Mouse (Mus musculus): Measurements from ENCODE around the gene Vps35l. TPM values are rescaled to one million over a fixed set of nuclear protein-coding genes. Genes with fewer than 3 reads are reported as not detected.

Gene Vps35l
- polyA plus RNA-seq, 1 experiment from 2014 or later = 45.7 TPM

DNA sequence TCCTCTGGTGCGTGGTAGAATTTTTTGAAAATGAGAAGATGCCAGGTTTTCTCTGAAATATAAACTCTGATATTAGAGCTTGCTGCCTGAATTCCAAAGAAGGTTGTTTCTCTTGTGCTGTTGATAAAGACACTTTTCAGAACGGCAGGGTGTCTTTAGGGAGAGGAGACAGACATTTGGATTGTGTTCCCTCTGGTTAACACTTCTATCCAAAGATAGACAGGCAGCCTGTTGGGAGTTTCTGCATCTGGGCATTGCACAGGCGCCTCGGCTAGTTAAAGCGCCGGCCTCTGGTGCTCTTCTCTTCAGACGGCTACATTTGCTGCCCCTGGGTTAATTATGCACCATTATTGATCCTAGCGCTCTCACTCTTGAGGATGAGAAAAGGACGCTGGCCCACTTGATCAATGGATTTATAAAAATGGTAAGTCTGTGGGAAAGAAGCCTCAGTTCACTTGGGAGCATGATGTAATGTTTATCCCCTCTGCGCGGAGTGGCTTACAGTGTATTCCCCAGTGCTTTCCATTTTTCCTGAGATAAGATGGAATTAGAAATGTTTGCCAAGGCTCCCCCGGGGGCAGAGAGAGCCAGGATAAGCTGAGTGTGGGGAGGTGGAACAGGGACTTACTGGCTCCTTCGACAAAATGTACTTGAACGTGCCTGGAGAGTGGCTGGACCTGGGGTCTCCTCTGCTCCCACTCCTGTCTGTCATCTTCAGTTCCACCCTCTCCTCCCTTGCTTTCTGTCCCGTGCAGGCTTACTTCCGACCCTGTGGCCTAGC lies 66.8 kb downstream of the Vps35l start:
- Histone ChIP-seq H3K36me3 (peaks cover 27% of the 10 kb centered on the region), H3K4me2 (no peak overlapping the region; the same call in 1 of the 2 replicates), H3K4me1 (peaks cover 13% of the 10 kb centered on the region), H3K27ac (no peak overlapping the region), H3K9me3 (replicated peaks) (no peaks in the 10 kb centered on the region), H3K27me3 (replicated peaks) (no peaks in the 10 kb centered on the region), H3K4me3 (no peak overlapping the region), H3K9ac (no peak overlapping the region)
- ATAC-seq = no peak
- 69% methylated on average over 16 of the region's 16 CpGs for WGBS (ENCODE audit: insufficient replicate concordance)

- no peak for ATAC-seq
- WGBS (ENCODE audit: insufficient replicate concordance) = 79% methylated on average over 8 of the region's 8 CpGs
Measured at GRCm38 (mm10) chr7:118807899-118808298, 67.9 kb downstream of the Vps35l start.

GRCm38 (mm10) chr7:118811407-118812106 lies 71.5 kb downstream of the Vps35l start:
- H3K27me3 ChIP-seq (replicated peaks) = no peaks in the 10 kb centered on the region
- no peaks in the 10 kb centered on the region for H3K9me3 ChIP-seq (replicated peaks)
- H3K36me3 ChIP-seq = peaks cover 26% of the 10 kb centered on the region
- H3K4me2 ChIP-seq = 0 out of 2 replicates have a peak overlapping the region, but pooled peaks have one; percentile 12
- no peak overlapping the region for H3K9ac ChIP-seq
- 35% methylated on average over 12 of the region's 12 CpGs for WGBS (ENCODE audit: insufficient replicate concordance)
- H3K4me1 ChIP-seq = peaks cover 24% of the 10 kb centered on the region
- no peak overlapping the region for H3K4me3 ChIP-seq
- H3K27ac ChIP-seq = peak overlapping the region; percentile 61
- peak; percentile 65 for ATAC-seq

More at GRCm38 (mm10) chr7:118807899-118808298, 67.9 kb downstream of the Vps35l start:
- Histone ChIP-seq H3K27ac (no peak overlapping the region), H3K36me3 (peaks cover 17% of the 10 kb centered on the region), H3K4me1 (peaks cover 22% of the 10 kb centered on the region), H3K9me3 (replicated peaks) (no peaks in the 10 kb centered on the region), H3K9ac (no peak overlapping the region), H3K4me3 (no peak overlapping the region), H3K4me2 (no peak overlapping the region), H3K27me3 (replicated peaks) (no peaks in the 10 kb centered on the region)

DNA sequence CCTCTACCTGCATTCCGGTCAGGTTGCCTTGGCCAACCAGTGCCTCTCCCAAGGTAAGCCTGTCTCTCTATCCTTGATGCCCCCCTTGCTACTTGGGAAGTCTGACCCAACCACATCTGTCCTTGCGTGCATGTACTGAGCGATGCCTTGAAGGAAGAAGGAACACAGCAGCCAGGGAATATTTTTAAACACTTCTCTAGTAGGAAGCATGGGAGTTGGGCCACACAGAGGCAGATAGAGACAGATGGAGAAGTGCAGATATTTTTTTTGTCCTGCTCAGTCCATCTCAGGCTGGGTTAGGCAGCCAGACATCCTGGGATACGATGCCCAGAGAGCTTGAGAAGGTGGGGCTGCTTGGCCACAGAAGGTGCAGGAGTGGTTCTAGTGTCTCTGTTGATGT lies 73.6 kb downstream of the Vps35l start:
- Histone ChIP-seq H3K27ac (no peak overlapping the region), H3K27me3 (replicated peaks) (no peaks in the 10 kb centered on the region), H3K4me3 (no peak overlapping the region), H3K9ac (no peak overlapping the region), H3K36me3 (peaks cover 45% of the 10 kb centered on the region), H3K4me2 (no peak overlapping the region), H3K4me1 (peaks cover 24% of the 10 kb centered on the region), H3K9me3 (replicated peaks) (no peaks in the 10 kb centered on the region)
- WGBS (ENCODE audit: insufficient replicate concordance) = 86% methylated on average over 4 of the region's 4 CpGs
- ATAC-seq = no peak

DNA sequence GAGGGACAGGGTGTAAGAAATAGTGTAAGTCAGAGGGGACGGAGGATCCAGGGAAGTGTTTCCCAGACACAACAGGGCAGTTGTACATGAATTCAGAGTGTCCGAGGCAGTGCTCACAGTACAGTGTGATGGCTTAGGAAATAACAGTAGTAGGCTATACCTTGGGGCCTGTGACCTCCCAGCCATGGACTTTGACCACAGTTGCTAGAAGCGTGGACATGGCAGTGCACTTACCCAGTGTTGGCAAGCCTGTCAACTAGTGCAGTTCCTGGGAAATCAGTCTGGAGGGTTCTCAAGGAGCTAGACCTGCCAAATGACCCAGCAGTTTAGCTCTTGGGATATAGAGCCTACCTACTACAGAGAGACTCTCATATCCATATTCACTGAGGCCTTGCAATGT lies 76.2 kb downstream of the Vps35l start:
- peaks cover 46% of the 10 kb centered on the region for H3K36me3 ChIP-seq
- H3K4me1 ChIP-seq = peaks cover 17% of the 10 kb centered on the region
- no peaks in the 10 kb centered on the region for H3K27me3 ChIP-seq (replicated peaks)
- H3K9ac ChIP-seq = no peak overlapping the region
- no peak overlapping the region for H3K4me3 ChIP-seq
- ATAC-seq = no peak
- H3K9me3 ChIP-seq (replicated peaks) = no peaks in the 10 kb centered on the region
- no peak overlapping the region for H3K4me2 ChIP-seq
- no peak overlapping the region for H3K27ac ChIP-seq
- 67% methylated on average over 3 of the region's 3 CpGs for WGBS (ENCODE audit: insufficient replicate concordance)

DNA sequence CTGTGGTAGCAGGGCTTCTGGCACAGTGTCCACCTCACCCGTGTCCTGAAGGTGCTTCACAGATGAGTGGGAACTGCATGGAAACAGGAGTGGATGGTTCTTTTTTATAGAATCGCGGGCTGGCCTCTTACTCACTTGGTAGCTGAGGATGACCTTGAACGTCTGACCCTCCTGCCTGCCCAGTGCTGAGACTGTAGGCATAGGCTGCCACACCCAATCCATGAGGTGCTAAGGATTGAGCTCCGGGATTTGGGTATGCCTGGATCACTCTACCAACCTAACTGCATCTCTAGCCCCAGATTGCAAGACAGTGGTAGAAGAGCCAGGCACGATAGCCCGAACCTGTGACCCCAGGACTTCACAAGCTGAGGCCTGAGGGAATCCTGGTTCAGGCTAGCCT lies 77.7 kb downstream of the Vps35l start:
- Histone ChIP-seq H3K9ac (no peak overlapping the region), H3K27me3 (replicated peaks) (no peaks in the 10 kb centered on the region), H3K4me1 (peaks cover 4% of the 10 kb centered on the region), H3K4me2 (no peak overlapping the region), H3K36me3 (peaks cover 46% of the 10 kb centered on the region), H3K9me3 (replicated peaks) (no peaks in the 10 kb centered on the region), H3K27ac (no peak overlapping the region), H3K4me3 (no peak overlapping the region)
- no peak for ATAC-seq
- WGBS (ENCODE audit: insufficient replicate concordance) = 82% methylated on average over 7 of the region's 7 CpGs

DNA sequence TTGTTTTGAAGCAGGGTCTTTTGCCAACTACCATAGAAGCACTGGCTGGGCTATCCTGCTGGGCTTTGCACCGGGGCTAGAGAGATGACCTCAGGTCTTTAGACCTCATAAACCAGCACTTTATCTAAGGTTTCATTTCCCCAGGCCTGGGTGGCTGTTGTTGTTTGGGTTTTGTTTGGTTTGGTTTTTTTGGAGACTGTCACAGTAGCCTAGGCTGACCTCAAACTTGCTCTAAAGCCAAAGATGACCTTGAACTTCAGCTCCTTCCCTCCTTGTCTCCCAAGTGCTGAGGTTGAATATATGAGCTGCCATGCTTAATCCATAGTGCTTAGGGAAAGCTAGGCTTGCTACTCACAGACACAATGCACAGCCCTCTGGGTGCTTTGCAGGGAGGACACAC lies 79.6 kb downstream of the Vps35l start:
- H3K4me2 ChIP-seq = no peak overlapping the region
- no peak overlapping the region for H3K4me3 ChIP-seq
- H3K9ac ChIP-seq = no peak overlapping the region
- H3K27ac ChIP-seq = no peak overlapping the region
- H3K4me1 ChIP-seq = no peaks in the 10 kb centered on the region
- no peaks in the 10 kb centered on the region for H3K27me3 ChIP-seq (replicated peaks)
- H3K9me3 ChIP-seq (replicated peaks) = no peaks in the 10 kb centered on the region
- 67% methylated on average over 1 of the region's 1 CpGs for WGBS (ENCODE audit: insufficient replicate concordance)
- H3K36me3 ChIP-seq = peaks cover 34% of the 10 kb centered on the region
- ATAC-seq = no peak

- 63% methylated on average over 7 of the region's 7 CpGs for WGBS (ENCODE audit: insufficient replicate concordance)
- Histone ChIP-seq H3K4me3 (no peak overlapping the region), H3K36me3 (peaks cover 37% of the 10 kb centered on the region), H3K4me2 (no peak overlapping the region), H3K27ac (no peak overlapping the region), H3K4me1 (no peaks in the 10 kb centered on the region), H3K27me3 (replicated peaks) (no peaks in the 10 kb centered on the region), H3K9ac (no peak overlapping the region), H3K9me3 (replicated peaks) (no peaks in the 10 kb centered on the region)
- no peak for ATAC-seq
Measured at GRCm38 (mm10) chr7:118821356-118821755, 81.3 kb downstream of the Vps35l start.

- H3K27ac ChIP-seq = no peak overlapping the region
- H3K4me3 ChIP-seq = no peak overlapping the region
- ATAC-seq = no peak
- H3K9me3 ChIP-seq (replicated peaks) = no peaks in the 10 kb centered on the region
- H3K4me1 ChIP-seq = no peaks in the 10 kb centered on the region
- no peak overlapping the region for H3K4me2 ChIP-seq
- WGBS (ENCODE audit: insufficient replicate concordance) = 75% methylated on average over 12 of the region's 12 CpGs
- H3K9ac ChIP-seq = no peak overlapping the region
- no peaks in the 10 kb centered on the region for H3K27me3 ChIP-seq (replicated peaks)
- peaks cover 40% of the 10 kb centered on the region for H3K36me3 ChIP-seq
Measured at GRCm38 (mm10) chr7:118821887-118822556, 82.0 kb downstream of the Vps35l start.

DNA sequence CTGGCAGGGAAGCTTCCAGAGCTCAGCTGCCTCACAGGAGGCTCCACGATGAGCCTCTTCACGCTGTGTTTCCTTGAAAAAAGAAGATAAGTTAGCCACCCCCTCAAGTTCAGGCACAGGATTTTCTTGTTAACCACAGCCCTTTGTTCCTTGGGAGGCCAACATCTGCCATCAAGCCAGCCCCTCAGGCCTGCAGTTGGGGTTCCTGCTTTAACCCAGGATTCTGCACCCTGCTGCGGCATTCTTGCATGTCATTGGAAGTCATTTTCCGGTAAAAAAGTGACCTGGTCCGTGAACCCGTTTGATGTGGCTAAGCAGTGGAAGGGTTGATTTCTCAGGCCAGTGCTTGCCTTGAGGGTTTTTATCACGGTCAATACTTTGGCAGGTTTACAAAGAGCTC lies 84.4 kb downstream of the Vps35l start:
- H3K27me3 ChIP-seq (replicated peaks) = no peaks in the 10 kb centered on the region
- no peak overlapping the region for H3K4me2 ChIP-seq
- H3K27ac ChIP-seq = no peak overlapping the region
- H3K9ac ChIP-seq = no peak overlapping the region
- ATAC-seq = no peak
- peaks cover 11% of the 10 kb centered on the region; the same call in 1 of the 2 replicates for H3K4me1 ChIP-seq
- WGBS (ENCODE audit: insufficient replicate concordance) = 67% methylated on average over 7 of the region's 7 CpGs
- H3K9me3 ChIP-seq (replicated peaks) = no peaks in the 10 kb centered on the region
- H3K4me3 ChIP-seq = no peak overlapping the region
- H3K36me3 ChIP-seq = peaks cover 36% of the 10 kb centered on the region

DNA sequence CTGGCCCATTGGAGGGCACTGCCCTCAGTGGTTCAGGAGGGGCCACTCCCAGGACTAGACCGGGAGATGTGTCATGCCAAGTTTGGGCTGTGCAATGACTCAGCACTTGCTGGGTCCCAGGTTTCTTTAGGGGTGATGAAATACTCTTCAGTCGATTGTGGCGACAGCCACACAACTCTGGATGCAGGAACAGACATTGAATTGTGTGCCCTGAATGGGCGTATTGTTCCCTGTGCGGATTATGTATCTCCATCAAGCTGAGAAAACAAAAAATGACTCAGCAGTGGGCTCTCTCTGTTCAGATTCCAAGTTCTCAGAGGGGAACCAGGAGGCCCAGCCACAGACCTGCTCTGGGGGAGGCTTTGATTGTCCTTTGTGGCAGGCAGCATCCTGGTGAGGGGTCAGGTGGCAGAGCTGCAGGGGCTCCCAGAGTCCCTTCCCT lies 88.0 kb downstream of the Vps35l start:
- no peak overlapping the region for H3K27ac ChIP-seq
- peaks cover 11% of the 10 kb centered on the region; the same call in 1 of the 2 replicates for H3K4me1 ChIP-seq
- H3K27me3 ChIP-seq (replicated peaks) = no peaks in the 10 kb centered on the region
- WGBS (ENCODE audit: insufficient replicate concordance) = 62% methylated on average over 5 of the region's 5 CpGs
- H3K9ac ChIP-seq = no peak overlapping the region
- ATAC-seq = peak; percentile 68; the same call in 1 of the 2 replicates
- no peaks in the 10 kb centered on the region for H3K9me3 ChIP-seq (replicated peaks)
- no peak overlapping the region for H3K4me2 ChIP-seq
- H3K4me3 ChIP-seq = no peak overlapping the region
- peaks cover 53% of the 10 kb centered on the region for H3K36me3 ChIP-seq

- Histone ChIP-seq H3K9ac (no peak overlapping the region), H3K36me3 (peaks cover 95% of the 10 kb centered on the region), H3K9me3 (replicated peaks) (no peaks in the 10 kb centered on the region), H3K27ac (no peak overlapping the region), H3K4me2 (no peak overlapping the region), H3K27me3 (replicated peaks) (no peaks in the 10 kb centered on the region), H3K4me3 (no peak overlapping the region), H3K4me1 (0 out of 2 replicates have a peak, but pooled peaks cover 6% of the 10 kb centered on the region)
- no peak for ATAC-seq
- WGBS (ENCODE audit: insufficient replicate concordance) = 76% methylated on average over 5 of the region's 5 CpGs
Measured at GRCm38 (mm10) chr7:118837901-118838300, 97.9 kb downstream of the Vps35l start.
